Mouse (Mus musculus) embryo, embryonic 10.5 days (tissue): ENCODE measurements around the gene Olfr1183.
"Not testable (repeated sequence)": the region's sequence is repeated elsewhere in the genome, so short reads cannot be mapped to it uniquely, and the experiment has no call there.

ENCODE experiments used
- DNase-seq: peaks from one replicate; pipeline ENCODE4 v3.0.0-alpha.2; 2015; ENCODE audit warnings: low spot score

The Olfr1183 gene

DNA sequence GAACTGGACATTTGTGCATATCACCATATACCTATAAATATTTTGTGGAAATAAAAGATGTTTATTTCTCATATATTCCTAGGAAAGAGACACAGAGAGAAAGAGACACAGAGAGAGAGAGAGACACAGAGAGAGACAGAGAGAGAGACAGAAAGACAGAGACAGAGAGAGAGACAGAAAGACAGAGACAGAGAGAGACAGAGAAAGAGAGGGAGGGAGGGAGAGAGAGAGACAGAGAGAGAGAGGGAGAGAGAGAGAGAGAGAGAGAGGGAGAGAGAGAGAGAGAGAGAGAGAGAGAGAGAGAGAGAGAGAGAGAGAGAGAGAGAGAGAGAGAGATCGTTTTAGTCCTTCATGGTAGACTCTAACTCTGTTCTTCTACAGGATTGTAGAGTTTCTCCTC is at the start of gene Olfr1183:
Olfr1183 (plus strand) TSS at position 301 of the 400 bp plus-strand sequence.
- DNase-seq: not testable (repeated sequence)

DNA sequence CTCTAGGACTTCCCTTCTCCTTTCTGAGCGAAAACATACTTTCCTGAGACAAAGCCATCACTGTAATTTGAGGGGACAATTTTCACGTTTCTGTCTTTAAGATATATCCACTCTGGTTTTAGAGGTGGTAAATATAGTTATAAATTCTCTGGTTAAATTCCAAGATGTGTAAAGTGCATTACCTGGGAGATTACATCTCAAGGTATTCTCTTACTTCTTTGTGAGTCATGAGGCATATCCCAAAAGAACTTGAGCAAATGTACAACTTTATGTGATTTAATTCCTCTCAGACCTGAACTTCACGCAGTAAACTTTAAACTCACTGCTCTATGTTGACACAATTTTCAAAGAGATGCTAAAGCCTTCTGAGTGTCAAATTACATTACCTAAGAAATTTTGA is 48.3 kb upstream of the Olfr1183 start, which contains the start of gene Olfr1179:
Olfr1179 (minus strand) TSS at position 101 of the 400 bp plus-strand sequence.
- DNase-seq: no peak

DNA sequence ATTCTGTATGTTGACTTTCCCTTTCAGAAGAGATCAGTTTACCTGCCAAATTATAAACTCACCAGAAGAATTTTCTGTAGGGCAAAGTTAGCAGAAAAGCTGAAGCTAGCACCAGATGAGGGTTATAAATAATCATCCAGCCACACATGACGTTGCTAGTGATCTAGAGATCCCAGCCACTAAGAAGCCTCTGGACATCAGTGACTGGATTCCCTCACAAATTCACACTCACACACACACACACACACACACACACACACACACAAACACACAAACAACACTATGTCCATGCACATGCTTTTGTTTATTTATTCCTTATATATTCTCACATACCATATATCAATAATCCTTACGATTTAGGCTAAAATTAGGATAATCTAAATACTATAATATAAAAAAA is 35.6 kb upstream of the Olfr1183 start, which contains the start of gene Olfr1180:
Olfr1180 (minus strand) TSS at position 101 of the 400 bp plus-strand sequence.
- no peak for DNase-seq

DNA sequence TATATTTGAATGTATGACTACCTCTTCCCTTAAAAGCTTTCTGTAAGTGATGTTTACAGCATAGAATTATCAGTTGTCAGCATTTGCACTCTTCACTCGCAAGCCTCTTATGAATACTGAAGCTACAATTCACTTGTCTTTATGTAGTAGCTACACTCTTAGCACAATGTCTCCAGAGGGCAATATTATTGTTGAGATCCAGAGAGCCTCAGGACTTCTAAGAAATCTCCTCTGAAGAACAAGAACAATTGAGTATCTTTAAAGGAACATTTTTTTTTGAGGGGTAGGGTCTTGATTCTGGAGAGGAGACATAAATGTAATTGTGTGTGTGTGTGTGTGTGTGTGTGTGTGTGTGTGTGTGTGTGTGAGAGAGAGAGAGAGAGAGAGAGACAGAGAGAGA is 28.6 kb upstream of the Olfr1183 start, which contains the start of gene Olfr1181:
Olfr1181 (minus strand) TSS at position 101 of the 400 bp plus-strand sequence.
- no peak for DNase-seq

DNA sequence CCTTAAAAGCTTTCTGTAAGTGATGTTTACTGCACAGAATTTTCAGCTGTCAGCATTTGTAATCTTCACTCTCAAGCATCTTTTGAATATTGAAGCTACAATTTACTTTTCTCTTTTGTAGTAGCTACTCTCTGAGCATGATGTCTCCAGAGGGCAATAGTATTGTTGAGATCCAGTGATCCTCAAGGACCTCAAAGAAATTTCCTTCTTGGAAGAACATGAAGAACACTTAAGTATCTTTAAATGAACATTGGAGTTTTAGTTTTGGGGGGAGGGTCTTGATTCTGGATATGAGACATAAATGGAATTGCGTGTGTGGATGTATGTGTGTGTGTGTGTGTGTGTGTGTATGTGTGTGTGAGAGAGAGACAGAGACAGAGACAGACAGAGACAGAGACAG is 5.6 kb upstream of the Olfr1183 start, which contains the start of gene Gm13757:
Gm13757 (minus strand) TSS at position 101 of the 400 bp plus-strand sequence.
- DNase-seq: no peak

DNA sequence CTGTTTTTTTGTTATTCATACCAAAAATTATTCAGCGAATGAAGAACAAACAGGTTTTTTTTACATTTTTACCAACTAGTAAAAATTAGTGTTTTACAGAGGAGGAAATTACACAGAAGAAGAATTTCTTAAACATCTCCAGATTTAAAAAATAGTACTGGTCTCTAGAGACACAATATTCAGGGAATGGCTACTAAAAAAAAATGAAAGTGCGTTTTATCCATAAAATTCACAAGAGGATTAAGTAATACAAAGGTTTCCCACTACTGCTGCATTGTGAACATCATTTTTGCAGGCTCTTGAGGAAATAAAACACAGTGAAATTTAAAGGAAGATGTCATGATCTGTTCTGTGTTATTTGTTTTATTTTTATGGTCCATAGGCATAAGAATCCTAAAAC is 28.6 kb downstream of the Olfr1183 start, which contains the start of gene Olfr1184:
Olfr1184 (plus strand) TSS at position 301 of the 400 bp plus-strand sequence.
- no peak for DNase-seq

DNA sequence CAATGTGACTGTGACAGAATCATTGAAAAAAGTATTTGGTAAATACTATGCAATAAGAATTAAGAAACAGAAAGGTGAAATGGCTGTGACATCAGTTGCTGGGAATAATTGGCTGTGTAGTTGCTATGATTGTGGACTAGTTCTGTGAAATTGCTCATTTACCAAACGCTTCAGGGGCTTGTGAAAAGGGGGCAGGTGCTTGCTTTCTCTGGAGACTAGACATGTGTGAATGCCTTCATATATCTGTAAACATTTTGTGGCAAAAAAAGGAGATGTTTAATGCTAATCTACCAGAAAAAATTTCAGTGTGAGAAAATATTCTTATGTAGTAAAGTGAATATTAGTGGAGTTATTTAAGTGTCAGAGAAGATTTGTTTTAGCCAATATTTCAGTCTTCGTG is 38.4 kb downstream of the Olfr1183 start, which contains the start of gene Olfr1185-ps1:
Olfr1185-ps1 (plus strand) TSS at position 301 of the 400 bp plus-strand sequence.
- no peak for DNase-seq

DNA sequence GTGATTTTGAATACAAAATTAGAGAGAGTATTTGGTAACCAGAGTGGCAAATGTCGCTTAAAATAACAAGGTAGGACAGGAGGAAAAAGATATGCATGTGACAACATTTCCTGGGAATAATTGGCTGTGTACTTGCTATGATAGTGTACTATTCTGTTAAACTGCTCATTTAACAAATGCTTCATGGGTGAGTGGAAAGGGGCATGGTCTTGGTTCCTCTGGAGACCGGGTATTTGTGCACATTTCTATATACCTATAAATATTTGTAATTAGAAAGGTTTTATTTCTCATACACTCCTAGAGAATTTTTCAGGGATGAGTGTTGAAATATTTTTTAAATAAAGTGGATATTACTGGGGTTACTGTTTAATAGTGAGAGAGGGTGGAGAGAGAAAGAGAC is 63.6 kb downstream of the Olfr1183 start, which contains the start of gene Olfr1186:
Olfr1186 (plus strand) TSS at position 301 of the 400 bp plus-strand sequence.
- no peak for DNase-seq
